Mouse (Mus musculus) CH12F3 (cell line): ENCODE measurements around the gene Dst.

ENCODE experiments used
- in situ Hi-C: fragments of 300-500 bp; cut with MboI; formaldehyde crosslinking; loops from 2 replicates; pipeline ENCODE4 v1.14.3; 2020; ENCODE audit warnings: low sequenced_read_pairs

Dst gene

GRCm38 (mm10) chr1:34156058-34156457 lies 248.0 kb downstream of the Dst start:
- in situ Hi-C loops, result no loop called here

GRCm38 (mm10) chr1:34157702-34158101 lies 249.7 kb downstream of the Dst start:
- in situ Hi-C loops, result no loop called here

GRCm38 (mm10) chr1:34158822-34159221 lies 250.8 kb downstream of the Dst start:
- in situ Hi-C loops, result no loop called here

- in situ Hi-C loops, result loop anchor here (10.0 kb wide), 1 partner anchor 155 kb away; no protein-coding TSS in a partner anchor
These were observed 251.9 kb downstream of the Dst start for GRCm38 (mm10) chr1:34159898-34160297.

GRCm38 (mm10) chr1:34164616-34165295 lies 256.7 kb downstream of the Dst start:
- in situ Hi-C loops, result loop anchor here (10.0 kb wide), 1 partner anchor 160 kb away; no protein-coding TSS in a partner anchor

- in situ Hi-C loops, result loop anchor here (10.0 kb wide), 1 partner anchor 161 kb away; no protein-coding TSS in a partner anchor
These were observed 257.9 kb downstream of the Dst start for GRCm38 (mm10) chr1:34165926-34166325.

- in situ Hi-C loops, result loop anchor here (10.0 kb wide), 1 partner anchor 163 kb away; no protein-coding TSS in a partner anchor
These were observed 259.4 kb downstream of the Dst start for GRCm38 (mm10) chr1:34167151-34168057.

- in situ Hi-C loops, result loop anchor here (10.0 kb wide), 1 partner anchor 164 kb away; no protein-coding TSS in a partner anchor
These were observed 261.1 kb downstream of the Dst start for GRCm38 (mm10) chr1:34169086-34169485.

- in situ Hi-C loops, result no loop called here
These were observed 266.5 kb downstream of the Dst start for GRCm38 (mm10) chr1:34174517-34174916.

- in situ Hi-C loops, result no loop called here
These were observed 266.9 kb downstream of the Dst start for GRCm38 (mm10) chr1:34174961-34175360.

GRCm38 (mm10) chr1:34178022-34178727 lies 270.1 kb downstream of the Dst start:
- in situ Hi-C loops, result no loop called here

- in situ Hi-C loops, result no loop called here
These were observed 271.7 kb downstream of the Dst start for GRCm38 (mm10) chr1:34179756-34180155.

- in situ Hi-C loops, result no loop called here
These were observed 274.6 kb downstream of the Dst start for GRCm38 (mm10) chr1:34182406-34183249.

GRCm38 (mm10) chr1:34183250-34183926 lies 275.4 kb downstream of the Dst start:
- in situ Hi-C loops, result no loop called here

- in situ Hi-C loops, result no loop called here
These were observed 276.2 kb downstream of the Dst start for GRCm38 (mm10) chr1:34184266-34184665.

- in situ Hi-C loops, result no loop called here
These were observed 278.0 kb downstream of the Dst start for GRCm38 (mm10) chr1:34186033-34186432.

- in situ Hi-C loops, result no loop called here
These were observed 279.5 kb downstream of the Dst start for GRCm38 (mm10) chr1:34187501-34187900.

- in situ Hi-C loops, result no loop called here
These were observed 280.8 kb downstream of the Dst start for GRCm38 (mm10) chr1:34188721-34189236.

GRCm38 (mm10) chr1:34189318-34189717 lies 281.3 kb downstream of the Dst start:
- in situ Hi-C loops, result no loop called here
